Mouse (Mus musculus) granulocyte monocyte progenitor cell, adult 5-6 weeks (primary cell): ENCODE measurements at regions not wholly inside any gene's neighbourhood (a gene's known extent, or its start where the extent isn't known, plus 50 kb on each side); places are given as distances from the start of the nearest gene placed in this dataset.
A peak's percentile ranks its signal among the peaks of the same experiment; 100 is the strongest.

Source experiments
- ATAC-seq: replicated peaks from 2 replicates; pipeline ENCODE4 v1.8.0; 2016; ENCODE audit warnings: mild to moderate bottlenecking, moderate TSS enrichment, inconsistent platforms; ENCODE audit not compliant: poor library complexity, severe bottlenecking

GRCm38 (mm10) chr9:69664201-69664600 is 96.5 kb downstream of the Foxb1 start:
- no peak for ATAC-seq

- ATAC-seq: no peak
Measured at GRCm38 (mm10) chr9:69662394-69662793, 98.3 kb downstream of the Foxb1 start.

GRCm38 (mm10) chr9:69658276-69658675 is 102.5 kb downstream of the Foxb1 start:
- ATAC-seq: no peak

GRCm38 (mm10) chr9:69656053-69656452 is 104.7 kb downstream of the Foxb1 start:
- ATAC-seq: peak; percentile 95

- ATAC-seq: no peak
Measured at GRCm38 (mm10) chr9:69652106-69652505, 108.6 kb downstream of the Foxb1 start.

GRCm38 (mm10) chr9:69651608-69652007 is 109.1 kb downstream of the Foxb1 start:
- no peak for ATAC-seq

- no peak for ATAC-seq
Measured at GRCm38 (mm10) chr9:69642591-69642990, 118.1 kb downstream of the Foxb1 start.

GRCm38 (mm10) chr9:69623312-69623711 is 137.4 kb downstream of the Foxb1 start:
- no peak for ATAC-seq

GRCm38 (mm10) chr9:69621006-69621405 is 139.7 kb downstream of the Foxb1 start:
- ATAC-seq: no peak

GRCm38 (mm10) chr9:69617328-69617727 is 143.4 kb downstream of the Foxb1 start:
- no peak for ATAC-seq

GRCm38 (mm10) chr9:69597472-69597871 is 144.1 kb downstream of the Anxa2 start:
- peak; percentile 78 for ATAC-seq

GRCm38 (mm10) chr9:69592329-69593062 is 139.1 kb downstream of the Anxa2 start:
- no peak for ATAC-seq

- ATAC-seq: no peak
Measured at GRCm38 (mm10) chr9:69588846-69589245, 135.4 kb downstream of the Anxa2 start.

- no peak for ATAC-seq
Measured at GRCm38 (mm10) chr9:69587096-69587495, 133.7 kb downstream of the Anxa2 start.

GRCm38 (mm10) chr9:69581236-69581635 is 127.8 kb downstream of the Anxa2 start:
- no peak for ATAC-seq

GRCm38 (mm10) chr9:69577661-69578405 is 124.4 kb downstream of the Anxa2 start:
- no peak for ATAC-seq

- no peak for ATAC-seq
Measured at GRCm38 (mm10) chr9:69575386-69575785, 122.0 kb downstream of the Anxa2 start.

GRCm38 (mm10) chr9:69568631-69569230 is 115.3 kb downstream of the Anxa2 start:
- ATAC-seq: no peak

- no peak for ATAC-seq
Measured at GRCm38 (mm10) chr9:69568222-69568621, 114.8 kb downstream of the Anxa2 start.

GRCm38 (mm10) chr9:69566996-69567395 is 113.6 kb downstream of the Anxa2 start:
- no peak for ATAC-seq

GRCm38 (mm10) chr9:69543241-69543640 is 89.8 kb downstream of the Anxa2 start:
- no peak for ATAC-seq
